Mouse (Mus musculus) midbrain, postnatal 0 days (tissue): ENCODE results near the gene Gan. TPM values are rescaled to one million over a fixed set of nuclear protein-coding genes. Genes with fewer than 3 reads are reported as not detected.

ENCODE experiments used
- ATAC-seq: fragments of 200-750 bp; cut with Nextera tagmentation; 2 replicates; pipeline ENCODE4 v1.8.0; 2017; ENCODE audit warnings: moderate number of reproducible peaks, mild to moderate bottlenecking, moderate TSS enrichment, moderate library complexity; ENCODE audit not compliant: low FRiP score
- DNase-seq: peaks from one replicate; pipeline ENCODE4 v3.0.0-alpha.2; 2015; ENCODE audit warnings: low spot score
- H3K27ac ChIP-seq: fragments of 300-500 bp; sonication (generic); 2 replicates; pipeline ENCODE4 v1.5.1; 2014; ENCODE audit warnings: low read depth, mild to moderate bottlenecking, low read length, mixed read lengths
- H3K27me3 ChIP-seq: fragments of 300-500 bp; sonication (generic); 2 replicates; pipeline ENCODE4 v1.6.1; 2014; ENCODE audit warnings: low read length, control low read depth, mixed read lengths; ENCODE audit not compliant: insufficient read depth
- H3K36me3 ChIP-seq: fragments of 300-500 bp; sonication (generic); 2 replicates; pipeline ENCODE4 v1.6.1; 2014; ENCODE audit warnings: low read length, control low read depth, mixed read lengths; ENCODE audit not compliant: insufficient read depth
- H3K4me1 ChIP-seq: fragments of 300-500 bp; sonication (generic); 2 replicates; pipeline ENCODE4 v1.6.1; 2014; ENCODE audit warnings: mild to moderate bottlenecking, control low read depth, antibody characterized with exemption, low read length, mixed read lengths; ENCODE audit not compliant: insufficient read depth
- H3K4me2 ChIP-seq: fragments of 300-500 bp; sonication (generic); 2 replicates; pipeline ENCODE4 v1.6.1; 2014; ENCODE audit warnings: low read depth, mild to moderate bottlenecking, low read length, mixed read lengths; ENCODE audit not compliant: poor library complexity, severe bottlenecking
- H3K4me3 ChIP-seq: fragments of 300-500 bp; sonication (generic); 2 replicates; pipeline ENCODE4 v1.5.1; 2014; ENCODE audit warnings: low read depth, mild to moderate bottlenecking, low read length, moderate library complexity
- H3K9ac ChIP-seq: fragments of 300-500 bp; sonication (generic); replicated peaks from 2 replicates; pipeline ENCODE4 v1.6.1; 2014; ENCODE audit warnings: mild to moderate bottlenecking, low read length, moderate library complexity, mixed read lengths; ENCODE audit not compliant: poor library complexity, severe bottlenecking
- H3K9me3 ChIP-seq: fragments of 300-500 bp; sonication (generic); 2 replicates; pipeline ENCODE4 v1.6.1; 2016; ENCODE audit warnings: low read length, control low read depth
- CTCF ChIP-seq: IDR thresholded peaks from 2 replicates; pipeline ENCODE4 v1.5.1; 2016; ENCODE audit warnings: antibody characterized with exemption, mild to moderate bottlenecking
- WGBS: fragments of 180-500 bp; shearing (Covaris S2); extraction: QIAGEN DNeasy Blood & Tissue Kit; methylation state at CpG from one replicate; pipeline ENCODE4 v1.1.7; 2014; 5-methylcytosine and 5-hydroxymethylcytosine counted together
- polyA plus RNA-seq: library from polyadenylated mRNA; unstranded; fragments of >200 nt; fragmentation: Nextera tagmentation; extraction: Ambion mirVana; gene quantifications from 2 replicates; pipeline ENCODE4 v1.2.1, GENCODE M21; 2015
- total RNA-seq: library from RNA; depleted of rRNA; stranded (reverse); fragments of >200 nt; gene quantifications from 2 replicates; pipeline ENCODE4 v1.2.3, GENCODE M21; 2014

The Gan gene
- total and polyA plus RNA-seq, 2 experiments from 2014 or later = 4.6 to 13.5 TPM

DNA sequence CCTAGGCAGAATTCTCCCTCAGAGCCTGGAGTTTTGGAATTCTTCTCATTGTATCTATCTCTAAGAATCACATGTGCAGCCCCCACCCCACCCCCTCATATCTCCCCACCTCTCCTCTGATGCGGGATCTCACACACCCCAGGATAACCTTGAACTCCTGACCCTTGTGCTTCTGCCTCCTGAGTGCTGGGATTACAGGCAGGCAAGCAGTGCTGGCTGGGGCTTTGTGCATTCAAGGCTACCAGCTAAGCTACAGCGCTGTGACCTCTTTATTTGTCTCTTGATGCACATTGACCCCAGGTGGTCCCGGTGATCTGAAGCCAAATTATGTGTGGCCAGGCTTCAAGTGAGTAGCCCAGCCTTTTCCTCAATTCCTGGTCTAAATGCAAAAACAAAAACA lies 83.9 kb downstream of the Gan start:
- DNase-seq (no peak), ATAC-seq (no peak)
- H3K9ac ChIP-seq = no peak overlapping the region
- no peaks in the 10 kb centered on the region for H3K9me3 ChIP-seq
- no peaks in the 10 kb centered on the region for H3K27me3 ChIP-seq
- WGBS = 14% methylated on average over 3 of the region's 3 CpGs
- no peak for TF ChIP-seq CTCF
- no peaks in the 10 kb centered on the region for H3K4me1 ChIP-seq
- H3K36me3 ChIP-seq = no peaks in the 10 kb centered on the region
- no peak overlapping the region for H3K4me2 ChIP-seq
- no peak overlapping the region for H3K4me3 ChIP-seq
- H3K27ac ChIP-seq = no peak overlapping the region

DNA sequence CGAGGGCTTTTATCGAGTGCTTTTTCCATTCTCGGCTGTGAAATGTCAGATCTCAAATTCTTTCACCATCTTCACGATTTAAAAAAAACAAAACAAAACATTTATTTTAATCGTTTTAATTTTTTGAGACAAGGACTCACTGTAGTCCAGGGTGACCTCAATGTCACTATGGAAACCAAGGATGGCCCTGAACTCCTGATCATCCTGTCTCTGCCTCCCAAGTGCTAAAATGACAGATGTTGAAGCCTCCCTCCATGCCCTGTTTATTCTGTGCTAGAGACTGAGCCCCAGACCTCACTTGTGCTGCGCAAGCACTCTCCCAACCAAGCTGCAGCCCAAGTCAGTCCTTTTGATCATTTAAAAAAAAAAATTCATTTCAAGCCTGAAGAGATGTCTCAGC lies 84.4 kb downstream of the Gan start:
- H3K9ac ChIP-seq = no peak overlapping the region
- H3K27me3 ChIP-seq = no peaks in the 10 kb centered on the region
- H3K36me3 ChIP-seq = no peaks in the 10 kb centered on the region
- no peak overlapping the region for H3K4me2 ChIP-seq
- DNase-seq = no peak
- ATAC-seq = no peak
- WGBS = 73% methylated on average over 6 of the region's 6 CpGs
- no peaks in the 10 kb centered on the region for H3K4me1 ChIP-seq
- TF ChIP-seq CTCF = no peak
- no peak overlapping the region for H3K27ac ChIP-seq
- no peak overlapping the region for H3K4me3 ChIP-seq
- H3K9me3 ChIP-seq = no peaks in the 10 kb centered on the region

DNA sequence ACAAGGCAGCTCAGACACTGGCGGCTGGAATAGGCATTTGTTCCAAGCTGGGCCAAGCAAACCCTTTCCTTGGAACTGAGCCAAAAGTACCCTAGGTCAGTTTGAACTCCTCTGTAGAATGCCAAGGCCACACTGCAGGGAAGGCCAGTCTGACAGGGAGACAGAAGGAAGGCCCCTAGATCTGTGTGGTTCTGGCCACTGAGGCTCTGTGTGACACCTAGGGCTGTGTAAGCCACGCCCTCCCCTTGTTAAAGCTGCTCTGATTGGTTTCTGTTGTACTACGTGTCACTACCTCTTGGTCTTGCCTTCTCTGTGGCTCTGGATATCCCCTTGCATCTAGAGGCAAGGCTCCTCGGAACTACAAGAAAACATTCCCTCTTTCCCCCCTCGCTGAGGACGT lies 86.7 kb downstream of the Gan start:
- Histone ChIP-seq H3K4me2 (no peak overlapping the region), H3K27me3 (no peaks in the 10 kb centered on the region), H3K4me1 (no peaks in the 10 kb centered on the region), H3K36me3 (no peaks in the 10 kb centered on the region), H3K9me3 (no peaks in the 10 kb centered on the region), H3K9ac (no peak overlapping the region), H3K4me3 (no peak overlapping the region), H3K27ac (no peak overlapping the region)
- 54% methylated on average over 6 of the region's 6 CpGs for WGBS
- no peak for ATAC-seq
- DNase-seq = no peak
- no peak for TF ChIP-seq CTCF

DNA sequence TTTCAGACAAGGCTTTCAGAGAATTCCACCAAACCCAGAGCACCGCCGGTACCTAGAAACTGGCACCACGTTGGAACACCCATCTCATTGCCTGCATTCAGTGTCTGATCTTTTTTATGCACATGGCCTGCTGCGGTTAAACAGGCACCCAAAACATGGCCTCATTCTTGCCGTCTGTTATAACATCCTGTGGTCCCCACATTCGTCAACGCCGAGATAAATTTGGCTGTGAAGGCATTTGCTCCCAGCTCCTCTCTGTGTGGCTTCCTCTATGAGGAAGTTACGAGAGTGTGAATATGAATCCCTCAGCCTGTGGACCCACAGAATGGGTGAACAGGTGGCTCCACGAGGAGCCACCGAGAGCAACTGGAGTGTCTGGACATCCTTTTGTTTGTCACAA lies 90.4 kb downstream of the Gan start:
- TF ChIP-seq CTCF = no peak
- DNase-seq (no peak), ATAC-seq (no peak)
- Histone ChIP-seq H3K4me2 (no peak overlapping the region), H3K4me1 (no peaks in the 10 kb centered on the region), H3K9ac (no peak overlapping the region), H3K9me3 (no peaks in the 10 kb centered on the region), H3K27me3 (no peaks in the 10 kb centered on the region), H3K4me3 (no peak overlapping the region), H3K27ac (no peak overlapping the region), H3K36me3 (no peaks in the 10 kb centered on the region)
- 86% methylated on average over 11 of the region's 11 CpGs for WGBS

DNA sequence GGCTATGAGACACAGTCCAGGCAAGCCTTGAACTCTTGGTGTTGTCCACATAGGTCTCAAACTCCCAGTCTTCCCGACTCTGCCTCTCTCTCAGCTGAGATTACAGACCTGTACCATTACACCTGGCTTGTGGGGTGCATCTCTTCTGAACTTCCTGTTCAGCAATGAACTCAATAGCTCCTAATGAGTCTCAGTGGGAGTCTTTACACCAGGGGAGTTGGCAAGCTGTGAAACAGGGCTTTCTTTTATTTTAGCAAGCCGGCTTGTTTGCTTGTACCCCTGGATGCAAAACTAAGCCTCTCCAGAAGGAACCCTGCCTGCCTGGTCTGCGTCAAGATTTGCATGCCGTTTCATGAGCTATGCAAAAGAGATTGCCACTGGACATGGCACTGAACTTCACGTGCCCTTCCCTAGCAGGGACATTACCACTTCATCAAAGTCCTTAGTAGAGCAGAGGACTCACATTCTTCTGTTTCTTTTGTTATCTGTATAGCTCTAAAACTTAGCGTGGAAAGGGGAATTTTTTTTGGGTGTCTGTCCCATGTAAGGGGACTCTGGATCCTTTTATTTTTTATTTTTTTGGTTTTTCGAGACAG lies 93.2 kb downstream of the Gan start:
- Histone ChIP-seq H3K27ac (no peak overlapping the region), H3K9me3 (no peaks in the 10 kb centered on the region), H3K4me1 (no peaks in the 10 kb centered on the region), H3K4me2 (no peak overlapping the region), H3K9ac (no peak overlapping the region), H3K4me3 (no peak overlapping the region), H3K36me3 (no peaks in the 10 kb centered on the region), H3K27me3 (no peaks in the 10 kb centered on the region)
- 42% methylated on average over 7 of the region's 7 CpGs for WGBS
- DNase-seq = no peak
- TF ChIP-seq CTCF = no peak
- ATAC-seq = no peak

DNA sequence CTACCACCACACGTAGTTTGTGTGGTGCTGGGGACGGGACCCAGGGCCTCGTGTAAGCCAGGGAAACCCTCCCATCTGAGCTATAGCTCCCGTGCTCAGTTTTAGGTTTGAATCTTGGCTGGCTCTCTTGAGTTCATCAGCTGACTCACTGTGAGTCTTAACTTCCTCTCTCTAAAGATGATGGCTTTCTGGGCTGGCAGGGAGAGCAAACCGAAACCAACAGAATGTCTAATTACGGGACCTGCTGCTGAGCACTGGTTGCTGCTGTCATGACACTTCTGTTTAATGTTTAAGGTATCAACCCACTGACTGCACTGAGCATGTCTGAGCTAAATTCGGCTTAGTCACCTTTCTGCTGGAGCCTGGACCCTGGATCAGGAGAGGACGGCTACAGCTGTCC lies 94.7 kb downstream of the Gan start:
- Histone ChIP-seq H3K27me3 (no peaks in the 10 kb centered on the region), H3K9me3 (no peaks in the 10 kb centered on the region), H3K4me3 (no peak overlapping the region), H3K4me2 (no peak overlapping the region), H3K27ac (no peak overlapping the region), H3K9ac (no peak overlapping the region), H3K36me3 (no peaks in the 10 kb centered on the region), H3K4me1 (no peaks in the 10 kb centered on the region)
- WGBS = 93% methylated on average over 8 of the region's 8 CpGs
- DNase-seq = no peak
- TF ChIP-seq CTCF = no peak
- no peak for ATAC-seq
